Mouse (Mus musculus): ENCODE results near the gene Castor2.

Gene Castor2

GRCm38 (mm10) chr5:134099496-134100211, at the start of gene Castor2:
TSS of gene Castor2 (plus strand) at chr5:134099711.
- peak; percentile 93 for DNase-seq (ENCODE audit: low spot score)

GRCm38 (mm10) chr5:134050711-134051110, 48.8 kb upstream of the Castor2 start:
- peak; percentile 72 for DNase-seq (ENCODE audit: low spot score)

- no peak for DNase-seq (ENCODE audit: low spot score)
Measured at GRCm38 (mm10) chr5:134052614-134053013, 46.9 kb upstream of the Castor2 start.

GRCm38 (mm10) chr5:134054496-134054895, 45.0 kb upstream of the Castor2 start:
- DNase-seq (ENCODE audit: low spot score): no peak

GRCm38 (mm10) chr5:134058793-134059352, 40.6 kb upstream of the Castor2 start:
- peak; percentile 67 for DNase-seq (ENCODE audit: low spot score)

- peak; percentile 86 for DNase-seq (ENCODE audit: low spot score)
Measured at GRCm38 (mm10) chr5:134063362-134064064, 36.0 kb upstream of the Castor2 start.

GRCm38 (mm10) chr5:134066261-134066660, 33.2 kb upstream of the Castor2 start:
- DNase-seq (ENCODE audit: low spot score): no peak

GRCm38 (mm10) chr5:134067924-134068323, 31.6 kb upstream of the Castor2 start:
- peak; percentile 52 for DNase-seq (ENCODE audit: low spot score)

GRCm38 (mm10) chr5:134073512-134074041, 25.9 kb upstream of the Castor2 start:
- DNase-seq (ENCODE audit: low spot score): no peak

- DNase-seq (ENCODE audit: low spot score): no peak
Measured at GRCm38 (mm10) chr5:134074368-134074767, 25.1 kb upstream of the Castor2 start.

GRCm38 (mm10) chr5:134076175-134076574, 23.3 kb upstream of the Castor2 start:
- no peak for DNase-seq (ENCODE audit: low spot score)

GRCm38 (mm10) chr5:134080685-134081548, 18.6 kb upstream of the Castor2 start:
- peak; percentile 83 for DNase-seq (ENCODE audit: low spot score)

- no peak for DNase-seq (ENCODE audit: low spot score)
Measured at GRCm38 (mm10) chr5:134085227-134085626, 14.3 kb upstream of the Castor2 start.

- DNase-seq (ENCODE audit: low spot score): no peak
Measured at GRCm38 (mm10) chr5:134085887-134086639, 13.4 kb upstream of the Castor2 start.

GRCm38 (mm10) chr5:134087211-134087610, 12.3 kb upstream of the Castor2 start:
- DNase-seq (ENCODE audit: low spot score): no peak

- no peak for DNase-seq (ENCODE audit: low spot score)
Measured at GRCm38 (mm10) chr5:134095766-134096165, 3.7 kb upstream of the Castor2 start.

- no peak for DNase-seq (ENCODE audit: low spot score)
Measured at GRCm38 (mm10) chr5:134098341-134098902, 1.1 kb upstream of the Castor2 start.

- DNase-seq (ENCODE audit: low spot score): no peak
Measured at GRCm38 (mm10) chr5:134098976-134099375, 535 bp upstream of the Castor2 start.

GRCm38 (mm10) chr5:134100232-134100771, 791 bp downstream of the Castor2 start:
- no peak for DNase-seq (ENCODE audit: low spot score)

GRCm38 (mm10) chr5:134101322-134101721, 1.8 kb downstream of the Castor2 start:
- no peak for DNase-seq (ENCODE audit: low spot score)
